Mouse (Mus musculus) lung, adult 10 weeks (tissue): ENCODE measurements around the gene Nyap1. TPM values are rescaled to one million over a fixed set of nuclear protein-coding genes. Genes with fewer than 3 reads are reported as not detected.

Experiments used
- polyA plus RNA-seq: library from polyadenylated mRNA; stranded (reverse); fragments of 350-450 nt; fragmentation: Illumina TruSeq; extraction: RNeasy Lipid Tissue Mini Kit (QIAGEN cat#74804); gene quantifications from one replicate; pipeline ENCODE4 v1.2.3, GENCODE M21; 2014; ENCODE audit warnings: low read depth, low replicate concordance; ENCODE audit not compliant: insufficient read depth

Nyap1 gene
- 0.86 TPM for polyA plus RNA-seq

GRCm38 (mm10) chr5:137741023-137741931, at the start of gene Nyap1:
Gene Nyap1, minus strand, starts transcription at chr5:137741607.

GRCm38 (mm10) chr5:137787151-137787928, 45.9 kb upstream of the Nyap1 start, which contains the start of the genes Mepce and Zcwpw1:
Gene Mepce, minus strand, starts transcription at chr5:137787655.
Gene Zcwpw1, plus strand, starts transcription at chr5:137787798.

GRCm38 (mm10) chr5:137778635-137779034, 37.2 kb upstream of the Nyap1 start, which contains the start of gene Ppp1r35:
Gene Ppp1r35, plus strand, starts transcription at chr5:137778849.

GRCm38 (mm10) chr5:137745214-137746171, 4.1 kb upstream of the Nyap1 start, which contains the start of gene Tsc22d4:
Gene Tsc22d4, plus strand, starts transcription at chr5:137745730.

GRCm38 (mm10) chr5:137684294-137685123, 56.9 kb downstream of the Nyap1 start, which contains the start of gene Agfg2:
Gene Agfg2, minus strand, starts transcription at chr5:137684726.

Other genes with a start within 250 kb of the Nyap1 start
- 19.3 TPM for gene Pop7, start 239.1 kb downstream of the Nyap1 start, polyA plus RNA-seq
- gene Gigyf1, start 223.1 kb downstream of the Nyap1 start, polyA plus RNA-seq, result 8.9 TPM
- not detected for gene Epo, start 208.4 kb downstream of the Nyap1 start, polyA plus RNA-seq
- gene Gnb2, start 208.1 kb downstream of the Nyap1 start, polyA plus RNA-seq, result 420 TPM
- gene Actl6b, start 188.1 kb downstream of the Nyap1 start, polyA plus RNA-seq, result not detected
- not detected for gene Tfr2, start 171.8 kb downstream of the Nyap1 start, polyA plus RNA-seq
- 19.9 TPM for gene Mospd3, start 140.5 kb downstream of the Nyap1 start, polyA plus RNA-seq
- gene Pcolce, start 127.8 kb downstream of the Nyap1 start, polyA plus RNA-seq, result 121 TPM
- 1.0 TPM for gene Fbxo24, start 112.6 kb downstream of the Nyap1 start, polyA plus RNA-seq
- 21.1 TPM for gene Lrch4, start 112.5 kb downstream of the Nyap1 start, polyA plus RNA-seq
- gene Gm20605, start 112.4 kb downstream of the Nyap1 start, polyA plus RNA-seq, result 9.9 TPM
- gene Sap25, start 100.3 kb downstream of the Nyap1 start, polyA plus RNA-seq, result 19.7 TPM
- 2.0 TPM for gene Irs3, start 95.9 kb downstream of the Nyap1 start, polyA plus RNA-seq
- gene Agfg2, start 56.9 kb downstream of the Nyap1 start, polyA plus RNA-seq, result 9.6 TPM
- gene Tsc22d4, start 4.1 kb upstream of the Nyap1 start, polyA plus RNA-seq, result 50.7 TPM
- gene Ppp1r35, start 37.2 kb upstream of the Nyap1 start, polyA plus RNA-seq, result 31.5 TPM
- gene Mepce, start 46.0 kb upstream of the Nyap1 start, polyA plus RNA-seq, result 30.7 TPM
- gene Zcwpw1, start 46.2 kb upstream of the Nyap1 start, polyA plus RNA-seq, result 1.9 TPM
- 15.6 TPM for gene Pilra, start 94.7 kb upstream of the Nyap1 start, polyA plus RNA-seq
- 8.0 TPM for gene Pilrb1, start 116.5 kb upstream of the Nyap1 start, polyA plus RNA-seq
- 7.1 TPM for gene Pilrb2, start 130.2 kb upstream of the Nyap1 start, polyA plus RNA-seq
- 2.5 TPM for gene Cyp3a13, start 180.0 kb upstream of the Nyap1 start, polyA plus RNA-seq
- not detected for gene Gjc3, start 221.5 kb upstream of the Nyap1 start, polyA plus RNA-seq
- 6.2 TPM for gene Azgp1, start 239.9 kb upstream of the Nyap1 start, polyA plus RNA-seq